Mouse (Mus musculus): ENCODE results near the gene Bach2.
A peak's percentile ranks its signal among the peaks of the same experiment; 100 is the strongest.

Bach2 gene

DNA sequence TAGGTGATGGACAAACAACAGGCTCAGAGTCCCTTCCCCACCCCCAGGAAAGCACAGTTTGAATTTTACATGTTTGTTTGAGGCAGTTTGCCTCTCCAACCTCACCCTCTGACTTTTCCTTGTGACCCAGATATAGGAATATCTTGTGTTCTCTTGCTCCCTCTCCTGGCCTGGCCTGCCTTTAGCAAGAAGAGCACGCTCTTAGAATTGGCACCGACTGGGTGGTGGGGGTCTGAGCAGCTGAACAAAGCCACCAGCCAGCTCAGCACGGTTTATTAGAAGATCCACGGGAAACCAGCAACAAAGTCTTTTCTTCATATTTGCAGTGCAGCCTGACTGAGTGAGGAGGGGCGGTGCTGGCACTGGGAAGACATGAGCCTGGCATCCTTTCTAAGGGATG, 299.5 kb downstream of the Bach2 start:
- DNase-seq, result peak; percentile 73 to 78

DNA sequence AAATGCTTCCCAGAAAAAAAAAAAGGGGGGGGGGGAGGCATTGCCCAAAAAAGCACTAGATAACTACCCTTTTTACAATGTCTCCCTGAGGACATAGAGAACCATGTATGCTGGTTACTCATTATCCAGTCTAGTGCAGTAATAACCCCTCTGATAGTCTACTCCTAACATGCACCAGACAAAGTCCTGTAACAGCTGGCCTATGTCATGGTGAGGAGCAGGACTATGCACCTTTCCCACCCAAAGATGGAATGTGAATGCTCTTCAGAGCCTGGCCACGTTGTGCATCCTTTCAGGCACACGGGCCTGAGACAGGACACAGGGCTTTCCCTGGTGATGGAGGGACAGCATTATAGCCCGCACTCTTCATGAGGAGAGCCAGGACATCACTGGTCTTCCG, 299.9 kb downstream of the Bach2 start:
- no peak for DNase-seq

DNA sequence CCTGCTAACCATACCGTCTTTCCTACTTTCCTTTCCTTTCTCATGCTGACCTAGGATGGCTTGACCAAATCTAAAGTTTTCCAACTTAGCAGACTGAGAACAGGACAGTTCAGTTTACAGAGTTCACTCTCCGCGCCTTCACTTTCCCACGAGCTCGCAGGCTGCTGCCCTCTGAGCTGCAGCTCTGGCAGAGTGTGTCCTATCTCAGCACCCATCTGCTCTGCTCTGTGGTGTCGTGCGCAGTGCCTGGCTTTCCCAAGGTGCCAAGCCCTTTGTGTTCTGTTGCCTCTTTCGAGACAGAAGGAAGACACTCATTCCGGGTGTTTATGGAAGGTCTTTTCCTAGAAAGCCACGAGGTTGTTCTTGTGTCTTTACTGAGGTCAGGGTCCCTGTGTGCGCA, 300.4 kb downstream of the Bach2 start:
- DNase-seq, result peak; percentile 47 to 53

DNA sequence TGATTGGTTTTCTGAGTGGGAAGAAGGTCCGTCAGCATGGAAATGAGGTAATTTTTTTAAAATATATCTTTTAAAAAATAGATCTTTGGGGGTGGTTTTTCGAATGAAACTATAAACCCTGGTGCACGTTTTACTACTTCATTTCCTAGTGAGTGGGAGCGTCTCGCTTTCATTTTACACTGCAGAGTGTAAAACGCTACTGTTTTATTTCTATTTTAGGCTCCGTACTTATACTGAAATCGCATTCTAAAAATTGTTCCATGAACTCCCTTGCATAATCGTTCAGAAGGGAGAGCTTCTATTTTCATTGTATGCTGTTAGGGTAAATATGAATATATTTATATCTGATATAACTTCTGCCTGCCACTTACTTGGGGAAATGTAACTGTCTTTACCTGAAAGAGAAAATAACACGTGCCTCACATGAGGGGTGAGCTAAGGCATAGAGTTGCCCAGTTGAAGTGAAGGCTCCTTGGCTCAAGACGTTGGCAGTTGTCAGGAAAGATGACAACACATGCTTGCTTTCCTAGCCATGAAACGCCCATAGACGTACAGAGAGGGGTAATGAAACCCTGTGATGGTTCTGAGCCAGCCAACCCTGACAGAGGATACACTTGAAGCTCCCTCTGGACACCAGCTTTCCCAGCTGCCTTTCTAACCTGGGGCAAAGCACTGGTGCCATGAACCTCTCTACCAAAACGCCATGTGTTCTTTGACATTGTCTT, 306.4 kb downstream of the Bach2 start:
- no peak for DNase-seq

DNA sequence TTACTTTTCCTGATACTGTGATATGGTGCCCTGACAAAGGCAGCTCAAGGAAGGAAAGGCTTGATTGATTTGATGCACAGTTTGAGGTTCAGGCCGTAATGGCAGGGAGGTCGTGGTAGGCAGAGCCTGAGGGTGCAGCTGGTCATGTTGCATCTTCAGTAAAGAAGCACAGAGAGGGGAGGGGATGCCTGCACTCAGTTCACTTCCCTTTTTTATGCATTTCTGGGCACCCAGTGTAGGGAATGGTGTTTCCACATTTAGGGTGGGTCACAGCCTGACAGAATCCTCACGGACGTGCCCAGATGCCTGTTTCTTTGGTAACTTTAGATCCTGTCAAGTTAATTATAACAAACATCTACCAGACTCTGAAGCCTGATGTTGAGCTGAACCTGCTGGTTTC, 306.9 kb downstream of the Bach2 start:
- DNase-seq, result no peak

DNA sequence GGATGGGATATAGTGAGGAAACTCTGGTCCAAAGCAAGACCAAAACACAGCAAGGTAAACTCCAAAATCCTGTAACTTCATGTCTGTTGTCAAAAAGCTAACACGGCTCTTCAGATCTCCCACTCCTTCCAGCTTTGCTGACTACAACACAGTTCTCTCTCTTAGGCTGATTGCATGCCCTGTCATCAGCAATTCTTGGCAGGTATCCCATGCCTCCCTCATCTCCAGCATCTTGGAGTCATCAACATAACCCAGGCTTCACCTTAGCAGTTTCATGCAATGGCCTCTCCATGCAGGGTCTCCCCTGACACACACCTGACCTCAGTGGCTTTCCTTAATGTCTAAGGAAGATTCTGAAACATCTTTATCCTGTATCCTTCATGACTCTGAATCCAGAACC, 310.5 kb downstream of the Bach2 start:
- DNase-seq, result no peak

DNA sequence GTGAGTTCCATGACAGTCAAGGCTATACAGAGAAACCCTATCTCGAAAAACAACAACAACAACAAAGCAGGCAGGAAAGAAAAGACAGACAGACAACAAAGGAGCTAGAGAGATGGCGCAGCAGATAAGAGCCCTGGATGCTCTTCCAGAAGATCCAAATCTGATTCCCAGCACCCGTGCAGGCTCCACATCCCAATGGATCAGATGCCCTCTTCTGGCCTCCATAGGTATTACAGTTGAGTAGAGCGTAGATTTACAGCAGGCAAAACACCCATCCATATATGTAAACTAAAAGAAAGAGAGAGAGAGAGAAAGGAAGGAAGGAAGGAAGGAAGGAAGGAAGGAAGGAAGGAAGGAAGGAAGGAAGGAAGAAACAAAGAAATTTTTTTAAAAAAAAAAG, 312.7 kb downstream of the Bach2 start:
- peak; percentile 42 for DNase-seq

DNA sequence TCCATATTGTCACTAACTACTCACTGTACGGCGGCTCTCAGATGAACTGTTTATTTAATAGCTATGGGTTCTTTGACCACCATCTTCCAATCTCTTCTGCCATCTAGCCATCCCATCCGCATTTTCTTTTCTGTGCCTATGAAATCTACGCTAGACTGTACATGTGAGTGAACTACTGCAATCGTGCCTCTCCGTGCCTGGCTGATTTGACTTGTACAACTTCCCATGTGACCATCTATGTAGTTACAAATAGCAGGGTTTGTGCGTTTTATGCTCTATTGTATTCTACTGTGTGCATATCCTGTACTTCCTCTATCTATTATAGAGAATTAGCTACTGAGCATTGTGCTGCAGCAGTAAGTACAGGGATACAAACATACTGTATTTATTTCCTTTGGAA, 316.9 kb downstream of the Bach2 start:
- no peak for DNase-seq

DNA sequence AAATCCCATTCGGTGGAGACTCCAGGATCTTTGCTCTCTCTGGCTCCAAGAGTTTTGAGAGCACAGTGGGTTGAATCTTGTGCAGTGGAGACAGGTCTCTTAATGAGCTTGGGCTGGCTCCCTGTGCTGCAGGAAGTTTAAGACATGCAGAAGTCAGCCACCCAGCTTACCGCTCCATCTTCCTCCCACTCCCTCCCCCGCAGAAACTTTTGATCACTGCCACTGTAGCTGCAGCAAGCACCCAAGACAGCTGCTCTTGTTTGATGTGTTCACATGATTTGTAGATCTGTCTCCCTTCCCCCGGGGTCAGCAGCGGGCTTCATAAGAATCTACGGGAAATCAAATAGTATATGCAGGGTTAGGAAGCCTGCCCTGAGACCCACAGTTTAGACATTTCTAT, 321.6 kb downstream of the Bach2 start:
- DNase-seq, result no peak

DNA sequence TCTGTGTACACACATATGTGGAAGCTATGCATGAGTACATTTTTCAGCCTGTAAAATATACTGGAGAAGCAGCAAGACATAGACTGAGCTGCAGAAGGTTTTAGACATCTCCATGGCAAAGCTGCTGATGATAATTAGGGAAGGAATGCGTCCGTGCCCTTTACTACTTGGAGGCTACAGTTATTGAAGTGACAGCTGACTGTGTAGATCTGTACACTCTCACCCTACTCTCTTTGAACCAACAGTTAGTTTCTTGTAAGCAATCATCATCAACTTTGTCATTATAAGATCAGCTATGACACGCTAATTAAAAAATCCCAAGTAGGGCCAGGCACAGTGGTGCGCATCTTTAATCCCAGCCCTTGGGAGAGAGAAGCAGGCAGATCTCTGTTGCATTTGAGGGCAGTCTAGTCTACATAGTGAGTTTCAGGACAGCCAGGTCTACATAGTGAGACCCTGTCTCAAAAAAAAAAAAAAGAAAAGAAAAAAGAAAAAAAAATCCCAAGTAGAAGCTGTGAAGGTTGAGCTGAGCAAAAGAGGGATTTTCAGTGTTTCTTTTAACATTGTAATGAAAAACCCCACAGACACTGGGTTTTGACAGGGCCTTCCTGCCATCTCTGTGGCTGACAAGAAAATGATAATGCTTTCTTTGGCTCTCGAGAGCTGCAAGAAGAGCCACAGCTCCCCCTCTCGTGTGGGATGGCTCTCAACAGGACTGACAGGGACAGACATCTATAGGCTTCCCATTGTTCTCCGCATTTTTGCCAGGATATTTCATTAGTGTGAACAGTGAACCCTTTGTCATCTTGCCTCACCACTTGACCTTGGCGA, 322.3 kb downstream of the Bach2 start:
- peak; percentile 26 to 31 for DNase-seq

DNA sequence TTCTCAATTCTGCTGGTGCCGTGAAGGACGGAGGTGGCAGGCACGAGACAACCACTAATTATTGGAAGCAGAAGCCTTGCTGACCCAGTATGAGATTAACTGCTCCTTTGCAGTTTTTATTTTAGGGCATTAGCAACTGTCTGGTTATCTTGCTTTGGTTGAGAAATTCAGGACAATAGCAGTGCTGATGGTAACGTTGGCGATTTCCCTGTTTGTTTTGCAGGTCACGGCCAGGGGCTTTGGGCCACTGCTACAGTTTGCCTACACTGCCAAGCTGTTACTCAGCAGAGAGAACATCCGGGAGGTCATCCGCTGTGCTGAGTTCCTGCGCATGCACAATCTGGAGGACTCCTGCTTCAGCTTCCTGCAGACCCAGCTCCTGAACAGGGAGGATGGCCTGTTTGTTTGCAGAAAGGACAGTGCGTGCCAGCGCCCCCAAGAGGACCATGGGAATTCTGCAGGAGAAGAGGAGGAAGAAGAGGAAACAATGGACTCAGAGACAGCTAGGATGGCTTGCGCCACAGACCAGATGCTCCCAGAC, 323.0 kb downstream of the Bach2 start:
- peak; percentile 70 to 77 for DNase-seq

DNA sequence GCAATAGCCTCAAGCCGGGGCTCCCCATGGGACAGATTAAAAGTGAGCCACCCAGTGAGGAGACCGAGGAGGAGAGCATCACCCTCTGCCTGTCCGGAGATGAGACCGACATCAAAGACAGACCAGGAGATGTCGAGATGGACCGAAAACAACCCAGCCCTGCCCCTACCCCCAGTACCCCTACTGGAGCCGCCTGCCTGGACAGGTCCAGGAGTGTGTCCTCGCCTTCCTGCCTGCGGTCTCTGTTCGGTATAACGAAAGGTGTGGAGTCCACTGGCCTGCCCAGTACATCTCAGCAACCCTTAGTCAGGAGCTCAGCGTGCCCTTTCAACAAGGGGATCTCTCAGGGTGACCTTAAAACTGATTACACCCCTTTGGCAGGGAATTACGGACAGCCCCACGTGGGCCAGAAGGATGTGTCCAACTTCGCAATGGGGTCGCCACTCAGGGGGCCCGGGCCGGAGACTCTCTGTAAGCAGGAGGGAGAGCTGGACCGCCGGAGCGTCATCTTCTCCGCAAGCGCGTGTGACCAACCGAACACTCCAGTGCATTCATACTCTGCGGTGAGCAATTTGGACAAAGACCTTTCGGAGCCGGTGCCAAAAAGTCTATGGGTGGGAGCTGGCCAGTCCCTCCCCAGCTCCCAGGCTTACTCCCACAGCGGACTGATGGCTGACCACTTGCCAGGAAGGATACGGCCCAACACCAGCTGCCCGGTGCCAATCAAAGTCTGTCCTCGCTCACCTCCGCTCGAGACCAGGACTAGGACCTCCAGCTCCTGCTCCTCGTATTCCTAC, 323.9 kb downstream of the Bach2 start:
- peak; percentile 14 to 22 for DNase-seq

DNA sequence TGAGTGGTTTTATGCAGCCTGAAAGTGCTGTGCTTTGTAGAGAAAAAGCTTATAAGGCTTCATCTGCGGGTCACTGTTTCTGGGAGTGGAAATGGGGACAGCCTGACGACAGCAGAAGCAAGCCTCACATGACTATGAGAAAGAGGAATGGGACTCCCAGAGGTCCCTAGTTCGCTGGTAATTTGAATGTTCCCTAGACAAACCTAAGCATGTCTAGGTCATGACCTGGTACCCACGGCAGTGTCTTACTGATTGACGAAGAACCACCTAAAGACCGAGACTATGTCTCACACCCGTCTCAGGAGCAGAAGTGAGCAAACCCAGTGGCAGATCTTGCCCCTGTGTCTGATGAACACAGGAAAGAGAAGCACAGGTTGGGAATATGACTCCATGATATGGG, 325.8 kb downstream of the Bach2 start:
- DNase-seq, result no peak

DNA sequence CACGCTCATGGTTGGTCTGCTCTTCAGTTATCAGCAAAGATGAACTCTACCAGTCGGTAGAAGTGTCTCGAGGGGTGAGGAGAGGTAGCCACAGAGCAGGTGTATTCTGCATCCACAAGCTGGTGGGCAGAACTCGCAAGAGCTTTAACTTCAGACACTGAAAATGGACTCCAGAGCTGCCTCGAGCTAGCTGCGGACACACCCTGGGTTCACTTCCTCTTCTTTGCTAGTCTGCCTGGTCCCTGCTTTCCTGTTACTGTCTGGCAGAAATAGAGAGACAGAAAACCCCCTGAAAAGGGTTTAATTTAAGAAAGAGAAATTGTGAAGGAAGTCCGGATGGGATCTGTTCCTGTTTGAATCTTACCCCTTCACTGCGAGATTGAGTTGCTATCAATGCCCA, 326.3 kb downstream of the Bach2 start:
- no peak for DNase-seq

DNA sequence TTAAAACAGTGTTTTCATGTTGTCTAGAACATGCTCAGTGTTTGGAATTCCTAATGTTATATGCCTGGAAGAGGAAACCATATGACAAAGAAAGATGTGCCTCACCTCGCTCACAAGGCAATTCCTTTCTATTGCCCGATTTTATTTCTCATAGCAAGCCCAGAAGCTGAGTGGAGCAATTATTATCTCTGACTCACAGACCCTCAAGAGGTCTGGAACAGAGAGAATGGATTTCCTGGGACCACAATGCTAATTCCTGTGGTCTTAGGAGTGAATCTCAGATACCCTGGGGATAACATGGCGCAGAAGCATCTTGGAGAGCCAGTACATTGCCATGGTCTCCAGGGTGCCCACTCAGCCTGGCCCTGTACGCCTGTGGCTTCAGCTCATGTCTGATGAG, 330.4 kb downstream of the Bach2 start:
- no peak for DNase-seq

DNA sequence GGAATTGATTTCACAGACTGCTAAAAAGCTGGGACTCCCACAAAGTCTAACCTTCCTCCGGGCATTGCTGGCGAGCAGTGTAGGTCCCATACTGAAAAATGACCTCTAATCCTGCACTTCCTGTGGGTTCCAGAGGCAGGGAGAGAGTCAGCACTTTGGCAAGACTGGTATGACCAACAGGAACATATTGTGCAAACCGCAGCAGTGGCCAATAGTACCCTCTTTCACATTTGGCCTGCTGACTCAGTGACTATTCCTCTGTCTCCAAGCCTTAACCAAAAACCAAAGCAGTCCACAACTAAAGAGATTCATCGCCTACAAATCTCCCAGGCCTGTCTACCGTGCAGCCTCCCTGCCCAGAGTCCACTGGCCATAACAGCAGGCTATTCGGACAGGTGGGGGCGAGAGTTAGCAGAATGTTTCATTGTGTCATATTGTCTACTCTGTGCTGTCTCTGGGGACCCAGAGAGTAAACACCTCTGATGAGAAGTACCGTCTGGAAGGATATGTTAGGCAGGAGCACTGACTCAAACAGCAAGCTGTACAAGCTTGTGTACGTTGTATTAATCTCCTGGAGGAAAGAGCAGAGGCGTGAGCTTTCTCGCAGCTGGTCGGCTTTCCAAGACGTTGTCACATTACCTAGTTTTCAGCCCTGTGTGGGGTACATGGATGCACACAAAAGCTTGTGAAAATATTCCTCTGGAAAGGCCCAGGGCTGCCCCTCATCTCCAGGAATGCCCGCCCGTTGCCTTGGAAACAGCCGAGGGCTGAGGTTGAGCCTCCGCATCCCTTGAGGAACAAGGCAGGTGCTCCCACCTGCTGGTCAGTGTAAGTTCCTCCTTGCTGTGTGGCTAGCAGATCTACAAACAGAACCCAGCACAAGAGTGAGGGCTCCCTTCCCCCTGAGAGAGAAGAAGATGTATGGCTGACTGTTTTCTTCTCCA, 331.7 kb downstream of the Bach2 start:
- DNase-seq, result peak; percentile 31 to 47

DNA sequence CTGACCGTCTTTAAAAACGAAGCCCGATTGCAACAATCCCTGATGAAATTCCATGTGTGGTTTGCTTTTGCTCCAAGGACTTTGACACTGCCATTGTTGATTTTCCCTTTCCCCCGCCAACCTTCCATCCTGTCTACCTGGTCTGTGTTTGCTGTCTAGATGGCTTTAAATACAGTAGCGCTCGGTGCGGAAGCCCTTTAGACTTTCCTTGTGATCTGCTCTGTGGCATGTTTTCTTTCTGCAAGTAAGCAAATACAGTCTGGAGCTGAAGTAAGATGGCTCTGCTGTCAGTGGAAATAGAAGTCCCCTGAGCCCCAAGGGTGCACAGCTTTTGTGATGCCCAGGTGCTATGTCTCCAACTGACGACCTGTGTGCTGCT, 332.3 kb downstream of the Bach2 start:
- no peak for DNase-seq

DNA sequence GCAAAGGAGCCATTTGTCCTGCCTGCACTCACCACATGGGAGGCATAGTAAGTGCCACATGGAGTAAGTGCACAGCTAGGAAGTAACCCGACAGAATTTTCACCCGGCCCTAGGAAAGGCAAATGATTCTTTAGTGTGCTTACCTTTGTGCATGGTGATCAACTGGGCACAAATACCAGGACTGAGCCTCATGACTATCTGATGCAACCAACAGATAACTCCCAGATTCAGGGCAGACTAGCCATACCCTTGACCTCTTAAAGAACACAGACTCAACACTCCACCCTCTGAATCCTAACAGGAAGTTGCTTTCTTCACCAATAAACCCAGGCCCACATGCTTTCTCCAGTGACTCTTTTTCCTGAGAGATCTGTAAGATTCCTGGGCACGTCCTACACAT, 332.8 kb downstream of the Bach2 start:
- DNase-seq, result no peak

DNA sequence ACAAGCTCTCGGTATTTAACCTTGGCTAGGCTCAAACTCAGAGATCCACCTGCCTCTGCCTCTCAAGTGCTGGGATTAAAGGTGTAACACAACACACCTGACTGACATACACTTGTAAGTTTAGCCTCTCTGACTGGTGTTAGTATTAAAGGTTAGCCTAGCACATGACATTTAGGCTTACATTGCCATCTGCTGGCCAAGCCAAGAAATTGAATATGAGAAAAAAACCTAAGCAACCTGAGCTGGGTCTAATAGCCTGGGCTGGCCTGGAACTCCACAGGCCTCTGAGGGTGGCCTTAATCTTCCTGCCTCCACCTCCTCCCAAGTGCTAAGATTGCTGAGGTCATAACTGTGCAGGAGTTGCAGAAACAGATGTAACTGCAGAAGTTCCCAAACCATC, 333.5 kb downstream of the Bach2 start:
- DNase-seq, result peak; percentile 49 to 59

DNA sequence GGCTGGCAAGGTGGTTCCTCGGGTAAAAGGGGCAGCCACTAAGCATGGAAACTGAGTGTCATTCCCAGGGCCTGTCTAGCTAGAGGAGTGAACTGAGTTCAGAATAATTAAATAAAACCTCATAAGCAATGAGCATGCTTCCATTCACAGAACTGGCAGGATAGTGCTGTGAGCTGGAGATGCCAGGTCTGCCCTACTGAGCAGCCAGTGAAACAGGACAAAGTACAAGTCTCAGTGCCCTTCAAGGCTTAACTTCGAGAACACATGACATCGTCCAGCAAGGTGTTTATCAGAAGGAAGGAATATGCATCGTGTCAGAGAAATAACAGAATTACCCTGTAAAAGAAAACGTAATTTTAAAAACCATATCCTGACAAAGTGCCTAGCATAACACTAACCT, 335.0 kb downstream of the Bach2 start:
- no peak for DNase-seq

DNA sequence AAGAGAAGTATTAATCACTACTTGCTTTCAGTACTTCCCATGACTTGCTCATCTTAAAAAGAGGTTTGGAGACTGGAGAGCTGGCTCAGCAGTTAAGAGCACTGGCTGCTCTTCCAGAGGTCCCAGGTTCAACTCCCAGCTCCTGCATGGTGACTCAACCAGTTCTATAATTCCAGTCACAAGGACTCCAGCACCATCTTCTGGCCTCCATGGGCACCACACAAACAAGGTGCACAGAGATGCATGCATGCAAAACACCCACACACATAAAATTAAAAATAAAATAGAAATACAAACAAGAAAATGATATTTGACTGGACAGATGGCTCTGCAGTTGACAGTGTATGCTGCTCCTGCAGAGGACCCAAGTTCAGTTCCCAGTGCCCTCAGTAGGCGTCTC, 336.0 kb downstream of the Bach2 start:
- no peak for DNase-seq

DNA sequence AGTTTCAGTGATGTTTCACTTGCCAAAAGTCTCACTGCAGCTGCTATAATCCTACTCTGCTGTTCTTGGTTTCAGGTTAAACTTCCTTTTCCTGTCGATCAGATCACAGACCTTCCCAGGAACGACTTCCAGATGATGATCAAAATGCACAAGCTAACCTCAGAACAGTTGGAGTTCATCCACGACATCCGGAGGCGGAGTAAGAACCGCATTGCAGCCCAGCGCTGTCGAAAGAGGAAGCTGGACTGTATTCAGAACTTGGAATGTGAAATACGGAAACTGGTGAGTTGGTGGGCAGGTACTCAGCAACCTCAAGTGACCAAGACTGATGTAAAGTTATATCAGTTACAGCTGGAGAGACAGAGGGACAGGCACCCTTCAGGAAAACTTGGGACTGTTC, 336.6 kb downstream of the Bach2 start:
- no peak for DNase-seq

Measured in cerebellum, adult 18-20 months (tissue).